Comparison of ENCODE assay signal across 8 mouse cellular contexts in the genomic region with DNA sequence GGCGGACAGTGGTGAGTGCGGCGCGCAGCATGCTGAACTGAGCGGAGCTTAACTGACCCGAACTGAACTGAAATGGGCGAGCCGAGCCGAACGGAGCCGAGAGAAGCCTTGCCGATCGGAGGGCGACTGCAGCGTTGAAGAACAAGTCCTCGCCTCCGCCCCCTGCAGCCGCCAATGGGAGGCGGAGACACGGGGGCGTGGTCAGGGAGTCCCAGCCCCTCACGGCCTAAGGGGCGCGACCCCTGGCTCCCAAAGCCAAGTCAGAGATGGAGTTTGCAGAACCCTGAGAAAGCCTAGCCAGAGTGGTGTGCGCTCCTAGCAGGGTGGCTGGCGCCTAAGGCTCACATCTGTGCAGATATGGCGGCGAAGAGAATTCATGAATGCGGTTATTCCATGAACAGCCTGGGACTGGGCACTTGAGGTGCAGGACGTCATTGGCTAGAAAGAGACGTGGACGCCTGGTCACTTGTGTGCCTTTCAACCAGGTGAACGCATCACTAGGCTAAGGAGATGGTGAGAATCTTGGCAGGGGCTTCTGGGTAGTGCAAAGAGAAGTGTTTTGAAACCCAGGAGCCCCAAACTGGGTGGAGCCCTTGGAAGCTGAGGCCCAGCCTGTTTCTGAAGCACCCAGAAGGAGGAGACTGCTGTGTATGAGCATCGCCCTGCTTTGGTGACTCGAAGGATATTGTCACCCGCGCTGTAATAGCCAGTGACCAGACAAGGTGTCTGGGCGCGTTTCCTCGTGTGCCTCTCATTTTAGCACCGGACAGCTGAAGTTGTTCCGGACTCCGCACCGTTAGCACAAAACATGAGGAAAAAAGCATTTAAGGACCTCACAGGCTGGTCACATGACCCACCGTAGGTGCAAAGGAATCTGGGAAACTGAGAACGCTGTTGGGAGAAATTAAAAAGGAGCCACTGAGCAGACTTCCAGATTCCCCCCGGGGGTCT. TPM values are rescaled to one million over a fixed set of nuclear protein-coding genes. Genes with fewer than 3 reads are reported as not detected.
DNase-seq lines count a peak whose midpoint lies in the region; ATAC-seq and TF ChIP-seq lines count a peak whose summit lies in the region.

Aldh2 (minus strand) TSS at position 374 of the 951 bp plus-strand sequence.

- peak; percentile 36 for TF ChIP-seq CTCF in gastrocnemius, adult 2 months (IDR thresholded peaks at IDR 0.05)
- peak; percentile 31 for TF ChIP-seq CTCF in hindbrain, postnatal 0 days (IDR thresholded peaks at IDR 0.05; ENCODE audit: low read depth)
- TF ChIP-seq CTCF in left cerebral cortex, adult 2 months (IDR thresholded peaks at IDR 0.05): peak; percentile 24

- H3K4me1 ChIP-seq in hindbrain, postnatal 0 days (ENCODE audit: insufficient read depth, low read length): peaks cover 6% of the 10 kb centered on the region; the same call in 1 of the 2 replicates

- intact Hi-C loops in gastrocnemius, adult 2 months (cut with DNase I): no loop called here
- intact Hi-C loops in left cerebral cortex, adult 2 months (cut with DNase I): no loop called here

- H3K4me2 ChIP-seq in hindbrain, postnatal 0 days (ENCODE audit: low read depth, low read length): peak within 1 kb of the TSS; percentile 94

- peak within 1 kb of the TSS; percentile 64 for H3K9ac ChIP-seq in hindbrain, postnatal 0 days (replicated peaks; ENCODE audit: low read length)

- ATAC-seq in hindbrain, postnatal 0 days: peak; percentile 90
- peak; percentile 83 for ATAC-seq in megakaryocyte, adult 5-6 weeks (ENCODE audit: poor library complexity, severe bottlenecking)

- peak within 1 kb of the TSS; percentile 92 for H3K27ac ChIP-seq in gastrocnemius, adult 2 months
- peak within 1 kb of the TSS; percentile 82 for H3K27ac ChIP-seq in hindbrain, postnatal 0 days
- peak within 1 kb of the TSS; percentile 85 for H3K27ac ChIP-seq in left cerebral cortex, adult 2 months

- H3K36me3 ChIP-seq in hindbrain, postnatal 0 days (ENCODE audit: insufficient read depth, low read length): no peaks in the 10 kb centered on the region

- no peaks in the 10 kb centered on the region for H3K27me3 ChIP-seq in hindbrain, postnatal 0 days (ENCODE audit: insufficient read depth, low read length)

- DNase-seq in WW6 (ENCODE audit: low read depth, low spot score): peak; percentile 80
- DNase-seq in cerebellum, postnatal 4 days (ENCODE audit: low spot score in 2 of 2): peak; percentile 34 to 72
- peak; percentile 94 for DNase-seq in gastrocnemius, adult 2 months
- peak; percentile 92 for DNase-seq in hindbrain, postnatal 0 days (ENCODE audit: low spot score)
- DNase-seq in left cerebral cortex, adult 2 months (ENCODE audit: extremely low spot score in 1 of 2, low spot score in 2 of 2): peak; percentile 75 to 81
- peak; percentile 74 to 77 for DNase-seq in right cerebral cortex, adult 2 months (ENCODE audit: low spot score in 2 of 2)
- peak; percentile 87 for DNase-seq in urinary bladder, postnatal 14 days (ENCODE audit: low spot score)

- H3K4me3 ChIP-seq in gastrocnemius, adult 2 months: peak within 1 kb of the TSS; percentile 98
- H3K4me3 ChIP-seq in hindbrain, postnatal 0 days (ENCODE audit: low read length): peak within 1 kb of the TSS; percentile 56
- peak within 1 kb of the TSS; percentile 67 for H3K4me3 ChIP-seq in left cerebral cortex, adult 2 months

- WGBS in hindbrain, postnatal 0 days: 2% methylated on average over 47 of the region's 47 CpGs

- no peaks in the 10 kb centered on the region for H3K9me3 ChIP-seq in hindbrain, postnatal 0 days (ENCODE audit: low read length)

RNA-seq across cellular contexts. Expression of gene Aldh2, which starts in this region (rescaled TPM):
- 100 to 1,000 TPM; 116 to 287 TPM for total RNA-seq in gastrocnemius, adult 2 months (2021)
- total RNA-seq in hindbrain, postnatal 0 days (2014; rRNA removed): 87.7 and 106 TPM in 2 replicates
- 150 and 157 TPM in 2 replicates for polyA plus RNA-seq in hindbrain, postnatal 0 days (2015; fragmentation: Nextera tagmentation; extraction: Ambion mirVana)
- total RNA-seq in left cerebral cortex, adult 2 months (2021): 100 to 1,000 TPM; 111 to 120 TPM
- 137 and 142 TPM in 2 replicates for total RNA-seq in megakaryocyte, adult 5-6 weeks (2015)
- total RNA-seq in megakaryocyte, adult 5-6 weeks (2017): 505 and 509 TPM in 2 replicates

Comparison
In these comparisons a context has a peak if more than half of its experiments do, and no peak if none do; other contexts are left out.
1. Peak in every context shown above with its lines: DNase-seq, ATAC-seq, H3K4me3 ChIP-seq and H3K27ac ChIP-seq.